Mouse (Mus musculus) heart, postnatal 0 days (tissue): ENCODE measurements around the gene Dhdh.

Experiments used
- CTCF ChIP-seq: IDR thresholded peaks from 2 replicates; pipeline ENCODE4 v1.5.1; 2016; ENCODE audit warnings: antibody characterized with exemption, control low read depth, low read depth
- EP300 ChIP-seq: IDR thresholded peaks from 2 replicates; pipeline ENCODE4 v1.6.1; 2016; ENCODE audit warnings: antibody characterized with exemption, low read depth

- TF ChIP-seq EP300 (no peak), CTCF (no peak)
These were observed 52.2 kb downstream of the Dhdh start for GRCm38 (mm10) chr7:45436444-45436843.
